Mouse (Mus musculus) MEL (cell line): Measurements from ENCODE around the gene Adh6b. TPM values are rescaled to one million over a fixed set of nuclear protein-coding genes. Genes with fewer than 3 reads are reported as not detected.

Experiments used
- DNase-seq: peaks from one replicate; pipeline ENCODE4 v3.0.0; 2011; ENCODE audit warnings: low read depth, low spot score
- H3K27ac ChIP-seq: 2 replicates; pipeline ENCODE4 v1.5.1; 2012; ENCODE audit warnings: low read depth, mild to moderate bottlenecking, control low read depth, low read length, moderate library complexity; ENCODE audit not compliant: control insufficient read depth
- H3K27me3 ChIP-seq, 2 experiments: fragments of 150-350 bp in 1 of 2; sonication (generic) in 1 of 2; 2 replicates each; pipeline ENCODE4 v1.6.1; 2012; ENCODE audit warnings: low read length in 2 of 2, mild to moderate bottlenecking in 2 of 2, improper control_type of control experiment in 1 of 2, moderate library complexity in 1 of 2; ENCODE audit not compliant: insufficient read depth in 2 of 2, control insufficient read depth in 1 of 2
- H3K36me3 ChIP-seq, 2 experiments: 2 replicates each; pipeline ENCODE4 v1.6.1; 2012 to 2014; ENCODE audit warnings: low read length in 2 of 2, improper control_type of control experiment in 1 of 2, inconsistent platforms in 1 of 2, mild to moderate bottlenecking in 1 of 2; ENCODE audit not compliant: insufficient read depth in 2 of 2, control insufficient read depth in 1 of 2
- H3K4me1 ChIP-seq, 2 experiments: fragments of 150-350 bp in 1 of 2; sonication (generic) in 1 of 2; 2 replicates each; pipeline ENCODE4 v1.6.1; 2012; ENCODE audit warnings: low read length in 2 of 2, improper control_type of control experiment in 1 of 2, mild to moderate bottlenecking in 1 of 2; ENCODE audit not compliant: insufficient read depth in 2 of 2, control insufficient read depth in 1 of 2
- H3K4me3 ChIP-seq, 2 experiments: fragments of 150-350 bp in 1 of 2; sonication (generic) in 1 of 2; 2 replicates each; pipeline ENCODE4 v1.5.1; 2012; ENCODE audit warnings: low read depth in 2 of 2, low read length in 2 of 2, mild to moderate bottlenecking in 2 of 2, moderate library complexity in 2 of 2, control low read depth in 1 of 2, improper control_type of control experiment in 1 of 2; ENCODE audit not compliant: control insufficient read depth in 1 of 2, insufficient read depth in 1 of 2
- H3K79me2 ChIP-seq: 2 replicates; pipeline ENCODE4 v1.6.1; 2012; ENCODE audit warnings: mild to moderate bottlenecking, low read length, moderate library complexity; ENCODE audit not compliant: control insufficient read depth, poor library complexity, insufficient read depth
- H3K9ac ChIP-seq: 2 replicates; pipeline ENCODE4 v1.6.1; 2012; ENCODE audit warnings: low read depth, mild to moderate bottlenecking, control low read depth, low read length, moderate library complexity; ENCODE audit not compliant: control insufficient read depth, poor library complexity, severe bottlenecking
- H3K9me3 ChIP-seq: fragments of 150-350 bp; sonication (generic); replicated peaks from 2 replicates; pipeline ENCODE4 v1.6.1; 2012; ENCODE audit warnings: mild to moderate bottlenecking, low read length, improper control_type of control experiment, moderate library complexity; ENCODE audit not compliant: insufficient read depth
- CHD1 ChIP-seq: IDR thresholded peaks from 2 replicates; pipeline ENCODE4 v1.6.1; 2012; ENCODE audit warnings: low read depth, mild to moderate bottlenecking, inconsistent platforms, low read length, improper control_type of control experiment
- ELF1 ChIP-seq: IDR thresholded peaks from 2 replicates; pipeline ENCODE4 v1.6.1; 2014; ENCODE audit warnings: low read depth, mild to moderate bottlenecking, inconsistent platforms, low read length, improper control_type of control experiment, moderate library complexity
- GABPA ChIP-seq: IDR thresholded peaks from 2 replicates; pipeline ENCODE4 v1.6.1; 2012; ENCODE audit warnings: low read depth, mild to moderate bottlenecking, inconsistent platforms, low read length, improper control_type of control experiment, moderate library complexity
- GATA1 ChIP-seq: IDR thresholded peaks from 2 replicates; pipeline ENCODE4 v1.6.1; 2011; ENCODE audit warnings: low read depth, low read length, improper control_type of control experiment
- HCFC1 ChIP-seq: IDR thresholded peaks from 2 replicates; pipeline ENCODE4 v1.6.1; 2012; ENCODE audit warnings: low read depth, mild to moderate bottlenecking, inconsistent platforms, low read length, improper control_type of control experiment, moderate library complexity
- KAT2A ChIP-seq: conservative IDR thresholded peaks from 2 replicates; pipeline ENCODE4 v1.6.1; 2012; ENCODE audit warnings: low read depth, low read length, improper control_type of control experiment, inconsistent platforms
- MAFK ChIP-seq: IDR thresholded peaks from 2 replicates; pipeline ENCODE4 v1.6.1; 2011; ENCODE audit warnings: low read depth, mild to moderate bottlenecking, low read length, improper control_type of control experiment, borderline replicate concordance
- MAX ChIP-seq: IDR thresholded peaks from 2 replicates; pipeline ENCODE4 v1.6.1; 2011; ENCODE audit warnings: low read length, improper control_type of control experiment
- MAZ ChIP-seq: IDR thresholded peaks from 2 replicates; pipeline ENCODE4 v1.6.1; 2012; ENCODE audit warnings: low read depth, mild to moderate bottlenecking, inconsistent platforms, low read length, improper control_type of control experiment
- MXI1 ChIP-seq: IDR thresholded peaks from 2 replicates; pipeline ENCODE4 v1.6.1; 2011; ENCODE audit warnings: mild to moderate bottlenecking, low read depth, low read length, improper control_type of control experiment
- MYB ChIP-seq: IDR thresholded peaks from 2 replicates; pipeline ENCODE4 v1.6.1; 2011; ENCODE audit warnings: mild to moderate bottlenecking, low read depth, low read length, improper control_type of control experiment
- MYC ChIP-seq: IDR thresholded peaks from 2 replicates; pipeline ENCODE4 v1.6.1; 2011; ENCODE audit warnings: low read depth, mild to moderate bottlenecking, low read length, improper control_type of control experiment, moderate library complexity
- NELFE ChIP-seq: IDR thresholded peaks from 2 replicates; pipeline ENCODE4 v1.6.1; 2011; ENCODE audit warnings: low read depth, low read length, improper control_type of control experiment
- NRF1 ChIP-seq: IDR thresholded peaks from 2 replicates; pipeline ENCODE4 v1.6.1; 2014; ENCODE audit warnings: low read depth, mild to moderate bottlenecking, inconsistent platforms, low read length, improper control_type of control experiment, moderate library complexity; ENCODE audit not compliant: poor library complexity, insufficient read depth, severe bottlenecking
- POLR2A ChIP-seq, 2 experiments: IDR thresholded peaks; 2 replicates each; pipeline ENCODE4 v1.6.1; 2011 to 2012; ENCODE audit warnings: low read length in 2 of 2, mild to moderate bottlenecking in 2 of 2, control low read depth in 1 of 2, improper control_type of control experiment in 1 of 2, low read depth in 1 of 2, moderate library complexity in 1 of 2; ENCODE audit not compliant: control insufficient read depth in 1 of 2, insufficient read depth in 1 of 2, poor library complexity in 1 of 2
- POLR2AphosphoS2 ChIP-seq: IDR thresholded peaks from 2 replicates; pipeline ENCODE4 v1.6.1; 2011; ENCODE audit warnings: low read length, improper control_type of control experiment
- POLR2AphosphoS5 ChIP-seq: IDR thresholded peaks from 2 replicates; pipeline ENCODE4 v1.6.1; 2012; ENCODE audit warnings: low read depth, borderline replicate concordance, mild to moderate bottlenecking, inconsistent platforms, low read length, moderate library complexity, mixed read lengths
- RAD21 ChIP-seq: IDR thresholded peaks from 2 replicates; pipeline ENCODE4 v1.6.1; 2011; ENCODE audit warnings: mild to moderate bottlenecking, low read depth, low read length, improper control_type of control experiment
- SMC3 ChIP-seq: IDR thresholded peaks from 2 replicates; pipeline ENCODE4 v1.6.1; 2011; ENCODE audit warnings: low read depth, low read length, improper control_type of control experiment
- TCF12 ChIP-seq: IDR thresholded peaks from 2 replicates; pipeline ENCODE4 v1.6.1; 2014; ENCODE audit warnings: low read depth, mild to moderate bottlenecking, inconsistent platforms, low read length, improper control_type of control experiment, moderate library complexity
- USF1 ChIP-seq: IDR thresholded peaks from 2 replicates; pipeline ENCODE4 v1.6.1; 2014; ENCODE audit warnings: low read depth, mild to moderate bottlenecking, inconsistent platforms, low read length, improper control_type of control experiment, moderate library complexity
- ZKSCAN1 ChIP-seq: IDR thresholded peaks from 2 replicates; pipeline ENCODE4 v1.6.1; 2012; ENCODE audit warnings: low read depth, mild to moderate bottlenecking, inconsistent platforms, low read length, improper control_type of control experiment, moderate library complexity
- polyA plus RNA-seq, 2 experiments: library from polyadenylated mRNA; stranded (reverse) in 1 of 2; unstranded in 1 of 2; fragments of >175 nt in 1 of 2; fragments of >200 nt in 1 of 2; gene quantifications; 2 replicates each; pipeline versions ENCODE4 v1.2.1 to v1.2.4; 2012; ENCODE audit warnings: low replicate concordance in 2 of 2, low read depth in 1 of 2; ENCODE audit not compliant: insufficient read length in 2 of 2, insufficient read depth in 1 of 2, missing spikeins in 1 of 2
- total RNA-seq: library from RNA; depleted of rRNA; stranded (reverse); fragments of 300-350 nt; gene quantifications from 2 replicates; pipeline ENCODE4 v1.2.3, GENCODE M21; 2012

Adh6b gene
- total and polyA plus RNA-seq, 3 experiments = not detected

DNA sequence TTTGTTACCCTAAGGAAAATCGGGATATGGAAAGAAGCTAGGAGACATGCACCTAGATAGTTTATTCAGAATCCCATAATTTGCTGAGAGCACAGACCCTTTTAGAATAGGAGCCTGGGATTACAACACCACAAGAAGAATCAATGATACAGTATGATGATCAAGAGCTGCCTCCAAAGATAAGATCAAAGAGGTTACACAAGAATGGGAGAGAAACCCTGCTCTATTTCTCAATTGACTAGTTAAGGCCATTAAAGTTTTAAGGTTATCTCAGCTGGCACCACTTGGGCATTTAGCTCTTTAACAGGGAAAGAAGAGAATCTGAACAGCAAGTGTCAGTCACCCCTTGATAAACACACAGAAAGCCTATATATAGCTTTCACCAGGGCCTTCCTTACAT is 6.0 kb upstream of the Adh6b start:
- no peak overlapping the region for H3K27ac ChIP-seq
- no peaks in the 10 kb centered on the region for H3K79me2 ChIP-seq
- H3K9me3 ChIP-seq = no peaks in the 10 kb centered on the region
- no peaks in the 10 kb centered on the region; a peak in 3 of 4 replicates for H3K27me3 ChIP-seq
- DNase-seq = no peak
- peaks cover 0 to 4% of the 10 kb centered on the region in 2 experiments; a peak in 2 of 4 replicates for H3K4me1 ChIP-seq
- H3K9ac ChIP-seq = no peak overlapping the region
- no peaks in the 10 kb centered on the region for H3K36me3 ChIP-seq
- TF ChIP-seq NELFE = no peak
- TF ChIP-seq MAFK = no peak
- TF ChIP-seq USF1 = no peak
- H3K4me3 ChIP-seq = no peak overlapping the region

DNA sequence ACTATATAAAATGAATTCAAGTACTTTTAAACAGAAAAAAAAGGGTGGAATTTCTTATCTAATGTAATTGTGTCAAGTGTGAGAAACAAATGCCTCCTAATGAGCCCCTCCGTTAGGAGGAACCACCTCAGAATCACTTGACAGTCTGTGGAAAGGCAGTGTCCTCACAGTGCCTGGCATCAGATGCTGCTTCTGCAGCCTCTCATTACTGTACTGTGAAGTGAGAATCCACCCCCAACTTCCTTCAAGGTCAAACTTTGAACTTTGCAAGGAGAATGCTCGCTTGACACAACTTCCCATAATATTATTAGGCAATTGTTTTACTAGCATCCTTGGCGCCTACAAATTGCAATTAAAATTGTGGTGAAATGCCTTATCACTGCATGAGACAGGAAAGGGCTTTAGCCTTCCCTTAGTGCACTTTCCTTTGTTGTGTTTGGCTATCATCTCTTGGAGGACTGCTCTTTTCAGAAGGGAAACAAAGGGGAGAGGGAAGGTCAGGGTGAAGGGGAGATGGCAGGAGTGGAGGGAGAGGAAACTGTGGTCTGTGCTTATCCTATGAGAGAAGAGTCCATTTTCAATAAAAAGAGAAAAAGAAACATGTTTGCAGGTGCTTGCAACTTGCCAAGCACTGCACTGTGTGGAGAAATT is 5.3 kb upstream of the Adh6b start:
- H3K27me3 ChIP-seq = no peaks in the 10 kb centered on the region; a peak in 3 of 4 replicates
- no peaks in the 10 kb centered on the region for H3K9me3 ChIP-seq
- no peak overlapping the region for H3K27ac ChIP-seq
- no peak for TF ChIP-seq POLR2AphosphoS5
- TF ChIP-seq POLR2AphosphoS2 = no peak
- no peak for TF ChIP-seq MXI1
- no peak for TF ChIP-seq RAD21
- no peak for TF ChIP-seq MAZ
- no peak for TF ChIP-seq GABPA
- no peak for TF ChIP-seq MAX
- TF ChIP-seq ELF1 = no peak
- TF ChIP-seq POLR2A (IDR thresholded peaks at IDR 0.05; ENCODE audit: control insufficient read depth in 1 of 2, insufficient read depth in 1 of 2, low read depth in 1 of 2, low read length in 2 of 2, poor library complexity in 1 of 2) = no peak
- no peak for TF ChIP-seq USF1
- no peak for TF ChIP-seq NRF1
- TF ChIP-seq GATA1 = no peak
- no peak for TF ChIP-seq HCFC1
- TF ChIP-seq SMC3 = no peak
- no peak for TF ChIP-seq MYB
- no peak for TF ChIP-seq MYC
- no peak for TF ChIP-seq TCF12
- TF ChIP-seq CHD1 = no peak
- no peak for TF ChIP-seq ZKSCAN1
- TF ChIP-seq KAT2A = no peak
- no peaks in the 10 kb centered on the region for H3K79me2 ChIP-seq
- H3K9ac ChIP-seq = no peak overlapping the region
- no peaks in the 10 kb centered on the region for H3K36me3 ChIP-seq
- H3K4me3 ChIP-seq = no peak overlapping the region
- DNase-seq = no peak
- H3K4me1 ChIP-seq = peaks cover 0 to 4% of the 10 kb centered on the region in 2 experiments; a peak in 2 of 4 replicates
